Mouse (Mus musculus) layer of hippocampus, adult 18-20 months (tissue): Measurements from ENCODE around the gene Pld4. TPM values are rescaled to one million over a fixed set of nuclear protein-coding genes. Genes with fewer than 3 reads are reported as not detected.
A peak's percentile ranks its signal among the peaks of the same experiment; 100 is the strongest.

Experiments
- DNase-seq, 2 experiments: peaks; one replicate each; pipeline ENCODE4 v3.0.0; 2022; ENCODE audit warnings: low spot score in 2 of 2
- total RNA-seq, 2 experiments: library from RNA; stranded (reverse); gene quantifications; 2 replicates each; pipeline ENCODE4 v1.2.3; 2021

Pld4 gene
- total RNA-seq, 2 experiments from 2014 or later = 10.2 to 11.0 TPM

DNA sequence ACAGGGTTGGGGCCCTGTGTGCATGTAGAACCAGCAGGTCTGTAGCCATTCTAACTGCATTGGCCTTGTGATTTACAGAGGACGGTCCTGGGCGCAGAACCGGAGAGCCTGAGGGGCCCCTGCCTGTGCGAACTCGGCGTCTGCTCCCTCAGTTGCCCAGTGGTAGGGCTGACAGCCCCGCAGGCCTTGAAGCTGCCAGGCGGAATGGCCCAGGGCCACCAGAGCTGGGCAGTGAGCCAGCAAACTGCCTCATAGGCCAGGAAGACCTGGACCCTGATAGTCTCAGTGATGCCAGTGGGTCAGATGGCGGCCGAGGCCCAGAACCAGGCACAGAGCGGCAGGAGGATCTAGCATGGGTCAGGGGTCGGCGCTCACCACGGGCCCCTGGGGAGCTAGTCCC is 22.7 kb upstream of the Pld4 start:
- DNase-seq = peak in 1 of 2 experiments; percentile 71

- DNase-seq = no peak
Measured at GRCm38 (mm10) chr12:112738281-112739022, 22.0 kb upstream of the Pld4 start.

GRCm38 (mm10) chr12:112739023-112739568 is 21.4 kb upstream of the Pld4 start:
- no peak for DNase-seq

GRCm38 (mm10) chr12:112742768-112743167 is 17.7 kb upstream of the Pld4 start:
- no peak for DNase-seq

DNA sequence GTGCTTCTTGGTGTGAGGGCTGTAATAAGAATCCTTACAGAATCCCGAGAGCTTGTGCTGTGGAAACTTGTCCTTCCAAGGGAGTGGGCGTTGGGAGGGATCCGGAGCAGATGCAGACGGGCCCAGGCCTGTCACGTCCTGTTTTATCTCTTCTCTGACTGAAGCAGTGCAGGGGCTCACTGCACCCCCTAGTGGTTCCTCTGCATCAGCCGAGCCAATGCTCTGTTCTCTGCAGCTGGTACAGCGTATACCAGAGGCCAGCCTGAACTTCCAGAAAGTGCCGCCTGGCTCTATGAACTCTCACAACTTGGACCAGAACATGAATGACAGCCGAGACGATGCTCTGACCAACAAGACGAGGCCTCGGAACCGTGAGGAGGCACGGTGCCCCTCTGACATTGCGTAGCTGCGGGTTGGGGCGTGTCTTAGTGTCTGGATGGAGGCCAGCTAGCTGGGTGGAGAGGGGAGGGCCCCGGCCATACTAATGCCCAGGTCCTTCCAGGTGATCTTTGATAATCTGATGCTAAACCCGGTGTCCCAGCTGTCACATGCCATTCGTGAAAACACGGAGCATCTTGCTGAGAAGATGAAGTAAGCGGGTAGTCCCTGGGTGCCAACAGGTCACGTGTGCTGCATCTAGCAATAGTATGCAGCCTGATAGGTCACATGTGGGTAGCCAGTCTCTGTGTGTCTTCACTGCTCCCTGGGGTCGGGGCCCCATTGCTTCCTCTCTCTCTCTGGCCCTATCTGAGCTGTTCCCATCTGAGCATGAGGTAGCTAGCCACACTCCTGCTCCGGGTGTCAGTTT is 17.1 kb upstream of the Pld4 start:
- peak; percentile 73 to 92 for DNase-seq

DNA sequence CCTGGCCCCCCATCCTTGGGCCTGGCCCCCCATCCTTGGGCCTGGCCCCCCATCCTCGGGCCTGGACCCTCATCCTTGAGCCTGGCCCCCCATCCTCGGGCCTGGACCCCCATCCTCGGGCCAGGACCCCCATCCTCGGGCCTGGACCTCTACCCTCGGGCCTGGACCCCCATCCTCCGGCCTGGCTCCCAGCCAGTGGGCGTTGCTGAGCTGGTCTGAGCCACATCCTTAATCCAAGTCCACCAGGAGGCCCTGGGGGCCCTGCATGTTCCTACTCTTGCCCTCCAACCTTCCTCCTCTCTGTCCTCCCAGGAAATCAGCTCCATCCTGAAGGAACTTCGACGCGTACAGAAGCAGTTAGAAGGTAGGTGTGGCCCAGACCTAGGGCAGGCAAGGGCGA is 16.2 kb upstream of the Pld4 start:
- no peak for DNase-seq

GRCm38 (mm10) chr12:112744891-112745580 is 15.4 kb upstream of the Pld4 start:
- DNase-seq = no peak

GRCm38 (mm10) chr12:112745716-112746115 is 14.7 kb upstream of the Pld4 start:
- DNase-seq = no peak

GRCm38 (mm10) chr12:112746461-112746807 is 14.0 kb upstream of the Pld4 start:
- no peak for DNase-seq

DNA sequence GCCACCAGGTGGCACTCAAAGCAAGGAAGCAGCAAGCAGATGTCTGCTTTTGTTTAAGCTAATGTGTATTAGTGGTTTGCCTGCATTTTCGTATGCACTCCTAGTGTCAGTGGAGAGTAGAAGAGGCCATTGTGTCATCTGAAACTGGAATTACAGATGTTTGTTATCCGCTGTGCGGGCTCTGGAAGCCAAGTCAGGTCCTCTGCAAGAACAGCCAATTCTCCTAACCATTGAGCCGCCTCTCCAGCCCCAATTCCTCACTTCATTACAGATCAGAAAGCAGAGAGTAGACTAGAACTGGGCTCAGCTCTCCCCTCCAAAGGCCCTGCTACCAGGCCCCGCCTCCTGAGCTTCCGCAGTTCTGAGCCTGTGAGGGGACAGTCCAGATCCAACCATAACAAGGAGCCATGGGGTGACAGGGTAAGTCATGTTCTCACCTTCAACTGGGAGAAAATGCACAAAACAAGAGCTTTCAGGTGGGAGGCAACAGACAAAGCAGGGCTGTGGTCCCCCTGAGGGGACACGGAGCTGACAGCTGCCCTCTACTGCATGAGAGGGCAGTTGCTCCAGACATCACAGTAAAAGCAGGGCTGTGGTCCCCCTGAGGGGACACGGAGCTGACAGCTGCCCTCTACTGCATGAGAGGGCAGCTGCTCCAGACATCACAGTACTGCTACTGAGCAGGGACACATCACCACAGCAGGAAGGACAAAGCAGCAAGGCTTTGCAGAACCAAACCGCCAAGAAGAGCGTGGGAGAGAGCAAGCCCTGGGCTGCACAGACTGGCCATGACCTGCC is 13.4 kb upstream of the Pld4 start:
- peak in 1 of 2 experiments; percentile 67 for DNase-seq

GRCm38 (mm10) chr12:112747606-112747970 is 12.9 kb upstream of the Pld4 start:
- DNase-seq = no peak

GRCm38 (mm10) chr12:112750976-112751375 is 9.5 kb upstream of the Pld4 start:
- DNase-seq = no peak

GRCm38 (mm10) chr12:112752399-112752798 is 8.1 kb upstream of the Pld4 start:
- DNase-seq = no peak

DNA sequence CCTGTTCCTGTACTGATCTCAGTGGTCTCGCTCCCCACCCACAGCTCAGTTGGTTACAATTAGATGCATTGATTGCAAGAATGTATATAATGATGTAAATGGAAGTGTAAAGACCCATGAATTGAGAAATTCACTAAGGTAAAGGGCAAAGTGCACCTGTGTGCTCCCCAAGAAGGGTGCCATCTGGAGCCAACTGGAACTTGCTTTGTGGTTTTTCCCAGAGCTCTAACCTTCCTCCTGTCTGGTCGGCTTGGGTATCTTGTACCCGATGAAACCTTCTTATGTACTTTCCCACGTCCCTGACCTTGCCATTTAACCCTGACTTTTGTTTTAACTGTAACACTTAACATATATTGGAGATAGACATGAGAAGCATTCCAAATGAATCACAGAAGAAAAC is 4.6 kb upstream of the Pld4 start:
- DNase-seq = no peak

DNA sequence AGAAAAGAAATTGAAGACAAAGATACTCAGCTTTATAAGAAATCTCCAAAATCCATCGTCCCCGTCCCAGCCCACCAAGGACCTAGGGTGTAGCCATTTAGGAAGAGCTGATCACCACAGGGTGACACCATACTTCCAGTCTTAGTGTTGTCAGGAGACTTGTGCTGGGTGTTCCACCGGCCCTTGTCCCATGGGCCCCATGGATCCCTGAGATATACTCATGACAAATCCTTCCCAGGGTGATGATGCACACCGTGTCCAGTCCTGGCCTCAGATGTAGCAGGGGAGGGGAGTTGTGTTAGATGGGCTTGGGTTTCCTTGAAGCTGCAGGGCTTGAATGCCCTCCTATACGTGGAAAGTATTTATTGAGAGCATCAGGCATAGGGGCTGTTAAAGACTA is 2.6 kb upstream of the Pld4 start:
- no peak for DNase-seq

- DNase-seq = no peak
Measured at GRCm38 (mm10) chr12:112759471-112759870, 984 bp upstream of the Pld4 start.

- DNase-seq = no peak
Measured at GRCm38 (mm10) chr12:112761411-112761810, 956 bp downstream of the Pld4 start.

GRCm38 (mm10) chr12:112762018-112762417 is 1.6 kb downstream of the Pld4 start:
- DNase-seq = no peak

- no peak for DNase-seq
Measured at GRCm38 (mm10) chr12:112763176-112763575, 2.7 kb downstream of the Pld4 start.

GRCm38 (mm10) chr12:112764141-112764540 is 3.7 kb downstream of the Pld4 start:
- no peak for DNase-seq

DNA sequence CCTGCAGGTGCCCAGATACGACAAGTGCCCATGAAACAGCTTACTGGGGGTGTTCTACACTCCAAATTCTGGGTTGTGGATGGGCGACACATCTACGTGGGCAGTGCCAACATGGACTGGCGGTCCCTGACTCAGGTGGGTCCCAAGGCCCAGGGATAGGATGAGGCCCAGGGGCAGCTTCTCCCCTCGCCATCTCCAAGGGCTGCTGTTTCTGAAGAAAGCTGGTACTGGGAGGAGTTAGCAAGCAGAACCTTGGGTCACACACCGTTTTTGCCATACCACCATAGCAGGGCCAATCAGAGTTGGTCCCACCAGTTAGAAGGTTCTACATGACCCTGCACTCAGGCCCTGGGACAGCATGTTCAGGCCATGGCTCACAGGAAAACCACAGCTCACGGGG is 4.5 kb downstream of the Pld4 start:
- no peak for DNase-seq
